Mouse (Mus musculus) spleen, postnatal 36 days (tissue): ENCODE data around the gene Abca13.
"Not testable (repeated sequence)": the region's sequence is repeated elsewhere in the genome, so short reads cannot be mapped to it uniquely, and the experiment has no call there.

Experiments
- DNase-seq, 2 experiments: peaks; one replicate each; pipeline ENCODE4 v3.0.0; 2022; ENCODE audit warnings: low spot score in 2 of 2, mixed read lengths in 1 of 2

Gene Abca13

DNA sequence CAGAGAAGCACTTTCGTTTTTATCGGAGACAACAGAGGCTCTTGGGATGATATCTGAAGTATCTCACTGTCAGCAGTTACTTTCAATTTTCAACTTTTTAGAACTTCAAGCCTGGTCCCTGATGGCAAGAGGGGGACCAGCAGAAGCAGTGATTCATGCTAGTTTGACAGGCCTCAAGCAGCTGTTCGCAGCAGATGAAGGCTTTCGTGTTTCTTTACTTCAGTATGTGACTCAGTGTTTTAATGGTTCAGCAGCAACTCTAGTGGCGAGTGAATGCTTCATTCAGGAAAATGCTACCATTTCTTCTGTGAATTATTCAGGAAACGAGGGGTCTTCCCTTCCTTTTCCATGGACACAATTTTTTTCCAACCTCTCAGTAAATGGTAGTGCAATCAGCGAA, 99.4 kb downstream of the Abca13 start:
- no peak for DNase-seq

DNA sequence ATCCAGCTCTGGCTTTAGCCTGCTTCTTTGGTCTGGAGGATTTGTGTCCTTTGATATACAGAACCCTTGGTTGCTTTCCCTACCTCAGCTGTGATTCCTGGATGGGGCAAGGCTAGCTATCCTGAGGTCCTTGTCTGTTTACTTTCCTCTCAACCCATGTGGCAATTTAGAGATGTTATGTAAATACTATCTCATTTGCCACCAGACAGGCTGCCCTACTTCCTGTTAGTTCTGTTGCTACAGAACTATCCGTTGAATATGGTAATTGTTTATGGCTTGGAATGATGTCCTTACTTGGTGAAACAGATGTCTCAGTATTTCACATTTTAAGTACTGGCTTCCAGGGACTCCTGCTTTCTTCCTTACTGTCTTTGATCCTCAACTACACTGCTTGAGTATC, 107.9 kb downstream of the Abca13 start:
- DNase-seq: no peak

DNA sequence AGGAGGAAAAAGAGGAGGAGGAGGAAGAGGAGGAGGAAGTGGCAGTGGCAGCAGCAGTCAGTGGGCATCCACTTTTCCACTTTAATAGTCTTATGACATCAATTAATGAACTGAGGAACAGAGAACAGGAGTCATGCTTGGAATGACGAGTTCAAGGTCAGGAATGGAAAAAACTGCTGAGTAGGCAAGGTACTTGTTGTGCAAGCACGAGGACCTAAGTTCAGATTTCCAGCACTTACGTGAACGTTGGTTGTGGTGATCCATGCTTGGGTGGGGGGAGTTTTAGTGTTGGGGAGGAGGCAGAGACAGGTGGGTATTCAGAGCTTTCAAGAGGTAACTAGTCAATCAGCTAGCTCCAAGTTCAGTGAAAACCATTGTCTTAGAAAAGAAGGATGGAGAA, 113.7 kb downstream of the Abca13 start:
- DNase-seq: no peak

DNA sequence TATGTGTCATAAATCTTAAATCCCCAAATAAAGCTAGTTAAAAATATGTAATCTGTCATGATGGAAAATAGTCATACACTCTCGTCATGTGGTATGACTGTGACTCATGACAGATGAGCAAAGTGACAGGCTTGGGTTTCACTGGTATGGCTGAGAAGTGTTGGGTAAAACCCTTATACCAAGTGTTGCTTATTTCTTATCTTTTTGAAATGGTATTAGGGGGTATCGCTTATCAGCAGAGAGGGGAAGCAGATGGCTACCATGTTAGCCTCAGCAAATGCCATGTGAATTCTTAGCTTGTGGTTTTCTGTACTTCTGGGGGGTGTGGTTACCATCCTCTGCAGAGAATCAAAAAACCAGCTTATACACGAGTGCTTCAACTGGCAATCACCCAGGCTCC, 124.8 kb downstream of the Abca13 start:
- no peak for DNase-seq

DNA sequence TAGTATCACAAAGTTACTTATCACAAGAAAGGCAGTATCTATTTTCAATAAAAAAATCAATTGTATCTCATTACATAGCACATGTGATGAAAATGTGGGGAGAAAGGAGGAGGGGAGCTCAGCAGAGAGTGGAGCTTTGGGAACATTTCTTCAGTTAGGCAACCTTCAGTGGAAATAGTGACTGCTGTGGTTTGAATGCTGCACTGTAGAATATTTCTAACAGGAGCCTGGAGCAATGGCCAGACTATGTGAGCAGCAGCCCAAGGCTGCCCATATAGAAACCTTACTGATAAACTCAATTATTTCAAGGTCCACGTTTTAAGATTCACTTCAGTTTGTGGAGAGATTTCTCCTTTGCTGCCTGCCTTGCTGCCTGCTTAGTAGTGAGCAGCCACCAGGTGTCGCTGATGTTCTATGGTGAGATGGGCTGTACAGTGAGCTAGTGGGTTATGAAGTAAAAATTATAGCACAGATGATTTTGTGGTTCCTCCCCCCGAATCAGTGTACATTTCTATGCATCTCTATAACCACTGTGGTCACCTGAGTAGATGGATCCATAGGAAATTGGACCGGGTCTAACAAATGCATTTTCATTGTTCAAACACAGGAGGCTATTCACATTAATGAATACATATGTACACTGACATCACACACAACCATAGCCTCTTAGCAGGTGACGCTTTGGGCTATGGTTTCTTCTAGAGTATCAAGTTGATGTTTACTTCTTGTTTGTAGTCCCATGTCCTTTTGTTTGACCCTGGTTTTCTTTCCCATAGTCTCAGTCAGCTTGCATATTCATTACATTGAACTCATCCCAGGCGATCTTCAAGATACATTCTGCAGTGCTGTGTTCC, 125.6 kb downstream of the Abca13 start:
- DNase-seq: peak; percentile 11 to 18

DNA sequence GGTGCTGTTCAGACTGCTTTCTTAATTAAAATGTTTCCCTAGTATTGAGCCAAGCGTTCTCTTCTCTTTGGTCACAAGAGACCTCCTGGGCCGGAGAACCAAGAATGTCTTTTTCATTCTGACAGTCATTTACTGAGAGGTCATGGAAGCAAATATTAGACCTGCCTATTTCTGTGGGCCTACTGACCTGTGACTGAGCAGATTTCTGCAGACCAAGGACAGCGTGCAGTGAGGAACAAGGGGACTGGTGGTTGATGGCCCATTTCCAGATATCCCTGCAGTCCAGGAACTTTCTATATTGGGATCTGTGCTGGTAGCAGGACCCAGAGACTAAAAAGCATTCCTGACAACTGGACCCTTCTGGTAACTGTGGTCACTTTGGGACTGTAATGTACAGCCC, 146.4 kb downstream of the Abca13 start:
- no peak for DNase-seq

DNA sequence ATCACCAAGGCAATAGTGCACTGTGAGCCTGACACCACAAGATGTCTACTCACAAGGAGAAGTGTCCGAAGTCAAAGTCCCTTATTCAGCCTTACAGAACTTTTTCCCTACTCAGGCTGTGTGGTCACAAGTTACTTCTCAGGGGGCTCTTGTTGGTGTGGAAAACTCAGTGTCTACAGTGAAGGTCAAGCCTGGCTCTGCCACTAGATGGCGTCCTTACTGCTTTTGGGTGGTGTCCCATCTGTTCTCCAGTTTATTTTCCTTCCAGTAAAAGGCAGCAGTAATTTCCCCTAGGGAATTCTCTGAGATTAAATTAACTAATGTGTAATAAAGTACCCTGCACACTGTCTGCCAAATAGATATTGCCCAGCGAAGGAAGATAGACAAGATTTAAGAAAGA, 156.0 kb downstream of the Abca13 start:
- no peak for DNase-seq

DNA sequence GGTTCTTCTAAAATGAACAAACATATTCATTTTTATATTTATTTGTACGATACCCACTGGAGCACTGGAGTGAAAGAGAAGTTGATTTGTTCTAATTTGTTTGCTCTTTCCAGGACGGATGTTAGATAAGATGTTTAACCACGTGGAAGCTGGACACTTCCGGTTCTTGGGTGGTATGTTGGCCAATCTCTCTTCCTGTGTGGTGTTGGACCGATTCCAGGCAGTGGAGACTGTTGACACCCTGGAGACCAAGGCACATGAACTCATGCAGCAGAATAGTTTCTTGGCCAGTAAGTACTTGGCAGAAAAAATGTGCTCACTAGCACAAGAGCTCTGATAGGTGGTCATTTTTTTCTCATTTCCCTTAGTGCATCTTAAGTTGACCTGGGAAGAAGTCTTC, 181.4 kb downstream of the Abca13 start:
- DNase-seq: no peak

DNA sequence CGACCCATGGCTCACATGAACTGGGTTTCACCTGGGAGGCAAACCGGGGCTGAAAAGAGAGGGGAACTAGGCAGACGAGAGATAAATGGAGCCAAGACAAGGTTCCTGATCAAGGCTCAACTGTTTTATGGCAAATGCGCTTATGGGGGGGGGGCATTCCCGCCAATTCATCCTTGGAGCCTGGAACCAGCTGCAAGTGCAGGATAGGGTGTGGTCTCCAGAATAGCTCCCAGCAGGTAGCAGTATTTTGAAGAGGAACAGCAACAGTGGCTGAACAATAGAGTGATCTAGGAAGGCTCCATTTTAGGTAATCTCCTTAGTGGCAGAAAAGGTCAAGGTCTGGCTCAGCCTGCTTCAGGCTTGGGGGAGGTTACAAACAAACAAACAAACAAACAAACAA, 182.7 kb downstream of the Abca13 start:
- not testable (repeated sequence) for DNase-seq

DNA sequence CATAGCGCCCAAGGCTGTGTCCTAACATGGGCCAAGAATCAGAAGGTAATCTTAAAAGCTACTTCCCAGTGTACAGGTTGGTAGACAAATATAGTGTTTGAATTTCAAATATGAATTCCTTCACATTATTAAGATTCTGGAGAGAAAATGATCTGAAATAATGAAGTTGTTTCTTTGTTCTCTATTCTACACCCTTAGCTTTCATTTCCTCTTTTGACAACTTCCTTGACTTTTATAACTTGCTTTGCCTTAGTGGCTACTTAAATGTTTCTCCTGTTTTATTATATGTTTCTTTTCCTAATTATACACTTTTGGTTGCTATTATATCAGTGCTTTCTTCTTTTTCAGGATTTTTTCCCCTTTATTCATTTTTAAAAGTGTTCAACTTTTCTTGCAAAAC, 196.8 kb downstream of the Abca13 start:
- no peak for DNase-seq

DNA sequence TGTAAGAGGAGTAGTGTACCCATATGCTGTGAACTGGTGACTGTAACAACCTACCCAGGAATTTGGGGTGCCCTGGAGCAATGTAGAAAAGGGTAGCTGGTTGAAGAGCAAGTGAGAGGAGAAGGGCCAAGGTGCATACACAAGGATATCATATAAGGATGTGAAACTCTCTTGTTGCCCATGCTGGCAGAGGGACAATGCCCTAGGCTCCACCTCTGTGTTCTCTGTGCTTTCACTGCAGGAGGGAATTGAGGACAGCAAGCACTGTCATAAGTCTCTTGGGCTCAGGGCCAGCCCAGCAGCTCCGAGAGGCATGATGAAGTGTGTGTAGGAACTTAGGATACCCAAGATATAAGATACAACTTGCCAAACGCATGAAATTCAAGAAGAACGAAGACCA, 225.2 kb downstream of the Abca13 start:
- DNase-seq: no peak

DNA sequence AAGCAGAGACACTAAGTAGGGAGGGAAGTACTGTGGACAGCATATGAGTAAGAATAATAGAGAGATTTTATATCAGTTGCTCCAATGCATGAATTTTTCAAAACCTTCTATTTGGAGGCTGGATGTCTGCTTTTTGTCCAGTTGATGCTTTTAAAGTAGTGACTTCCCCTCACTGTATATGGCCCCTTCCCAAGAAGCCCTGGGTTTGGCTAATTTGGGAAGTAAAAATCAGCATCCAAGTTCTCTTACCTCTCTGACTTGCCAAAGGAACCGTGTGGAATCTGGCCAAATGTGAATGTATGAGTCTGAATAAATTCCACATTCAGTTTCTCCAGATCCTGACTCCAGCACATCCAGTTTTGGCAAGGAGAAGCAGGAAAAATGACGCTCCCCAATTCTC, 228.5 kb downstream of the Abca13 start:
- DNase-seq: no peak

DNA sequence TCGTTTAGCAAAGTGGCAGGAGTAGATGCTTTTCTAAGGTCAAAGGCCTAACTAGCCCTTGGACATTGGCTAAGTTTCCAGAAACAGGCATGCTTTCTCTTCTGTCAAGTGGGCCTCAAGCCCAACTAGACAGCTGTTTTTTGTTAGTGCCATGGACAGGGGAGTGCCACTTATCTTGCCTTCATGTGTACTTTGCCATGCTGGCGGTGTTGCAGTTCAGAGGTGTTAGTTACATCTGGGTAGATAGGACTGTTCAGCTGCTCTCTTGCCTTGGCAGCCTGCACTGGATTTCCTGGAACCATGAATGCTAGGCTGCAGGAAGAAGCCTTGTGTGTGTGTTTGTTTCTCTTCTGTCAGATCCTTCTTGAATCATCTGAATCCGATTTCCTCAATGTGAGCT, 235.7 kb downstream of the Abca13 start:
- DNase-seq: no peak

DNA sequence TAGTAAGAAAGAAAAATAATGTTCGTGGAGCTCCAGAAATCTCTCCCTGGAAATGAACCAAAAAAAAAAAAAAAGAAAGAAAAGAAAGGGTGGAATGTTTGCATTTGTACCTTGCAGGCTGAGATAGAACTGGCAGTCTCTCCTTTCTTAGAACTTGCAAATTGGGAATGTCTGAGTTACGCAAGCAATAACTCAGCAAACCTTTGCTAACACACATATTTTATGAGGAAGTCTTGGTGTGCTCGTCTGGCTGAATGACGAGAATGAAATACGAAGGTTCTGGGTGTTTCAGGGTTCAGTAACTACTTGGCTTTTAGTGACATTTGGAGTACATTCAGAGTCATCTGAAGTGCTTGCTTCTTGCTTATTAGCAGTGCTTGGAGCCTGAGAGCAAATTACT, 241.1 kb downstream of the Abca13 start:
- no peak for DNase-seq

DNA sequence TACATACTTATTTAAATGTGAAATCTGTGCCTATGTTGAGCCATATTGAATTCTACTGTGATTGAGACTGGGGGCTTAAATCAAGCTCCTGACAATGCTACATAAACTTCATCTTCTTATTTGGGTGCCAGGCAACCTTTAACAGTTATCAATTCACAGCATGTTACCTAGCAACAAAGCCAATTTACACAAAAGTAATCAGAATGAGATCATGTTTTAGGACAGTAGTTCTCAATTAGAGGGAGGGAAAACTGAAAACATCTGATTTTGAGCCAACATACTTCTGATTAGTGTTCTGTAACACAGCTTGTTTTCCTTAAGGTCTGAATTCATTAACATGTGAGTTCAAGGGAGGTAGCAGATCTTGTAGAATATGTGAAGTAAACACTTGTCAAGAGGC, 244.9 kb downstream of the Abca13 start:
- DNase-seq: no peak

DNA sequence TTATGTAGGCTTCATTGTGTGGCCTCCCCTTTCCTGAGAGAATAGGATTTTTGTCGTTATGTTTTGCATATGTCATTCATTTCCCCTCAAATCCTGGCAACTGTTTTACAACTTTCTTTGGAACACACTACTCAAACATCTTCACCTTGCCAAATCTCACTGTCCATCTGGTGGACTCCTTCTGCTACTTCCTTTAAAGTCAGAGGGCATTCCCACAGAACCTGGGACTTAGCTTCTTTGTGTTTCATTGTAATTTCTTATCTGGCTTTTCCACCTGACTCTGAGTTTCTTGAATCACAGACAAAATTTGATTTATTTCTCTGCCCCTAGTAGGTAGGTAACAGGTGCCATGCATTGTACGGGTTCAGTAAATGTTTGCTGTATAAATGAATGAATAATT, 248.0 kb downstream of the Abca13 start:
- no peak for DNase-seq

DNA sequence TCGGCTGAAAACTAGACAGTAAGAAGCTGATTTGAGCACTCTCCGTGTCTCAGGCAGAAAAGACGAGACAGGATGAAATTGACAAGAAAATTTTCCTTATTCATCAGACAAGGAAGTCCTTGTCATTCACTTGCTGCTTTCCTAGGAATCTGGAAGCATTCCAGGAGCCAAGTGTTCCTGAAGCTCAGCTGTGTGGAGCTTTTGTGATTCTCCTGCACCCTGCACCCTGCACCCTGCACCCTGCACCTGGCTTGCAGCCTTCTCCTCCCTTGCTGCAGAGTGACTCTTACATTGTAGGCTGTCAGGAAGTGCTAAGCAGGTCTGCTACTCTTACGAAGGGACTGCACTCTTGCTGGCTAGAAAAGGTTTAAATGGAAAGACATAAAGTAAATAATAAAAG, 249.4 kb downstream of the Abca13 start:
- DNase-seq: no peak

DNA sequence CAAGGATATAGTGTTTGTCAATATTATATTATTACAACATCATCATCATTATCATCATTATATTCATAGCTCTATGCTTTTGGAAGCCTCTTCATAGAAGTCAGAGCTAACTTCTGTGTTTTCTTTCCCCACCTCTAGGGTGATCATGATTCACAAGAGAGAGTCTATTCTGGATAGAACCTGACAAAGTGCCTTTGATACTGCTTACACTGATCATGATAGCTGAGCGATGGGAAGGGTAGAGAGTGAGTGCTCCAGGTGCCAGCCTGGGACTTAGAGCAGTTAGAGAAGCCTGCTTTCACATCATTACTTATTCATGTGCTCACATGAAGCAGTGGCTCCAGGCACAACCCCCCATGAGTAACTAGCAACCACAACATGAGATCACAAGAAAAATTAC, 280.7 kb downstream of the Abca13 start:
- DNase-seq: no peak

DNA sequence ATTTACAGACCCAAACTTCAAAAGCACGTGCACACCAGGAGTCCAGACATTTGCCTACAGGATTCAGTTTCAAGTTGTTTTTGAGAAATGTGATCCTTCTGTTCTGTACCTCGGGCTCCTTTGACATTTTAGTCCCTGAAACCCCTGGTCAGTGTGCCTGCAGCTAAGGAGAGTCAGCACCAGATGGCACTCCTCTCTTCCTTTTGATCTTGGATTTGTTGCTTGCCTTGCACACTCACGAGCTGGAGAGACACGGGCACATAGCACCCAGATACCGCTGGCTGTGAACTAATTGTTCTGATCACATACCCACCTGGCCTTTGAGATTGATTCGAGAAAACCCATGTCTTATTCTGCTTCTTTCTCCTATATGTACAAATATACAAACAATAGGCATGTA, 289.8 kb downstream of the Abca13 start:
- DNase-seq: no peak

DNA sequence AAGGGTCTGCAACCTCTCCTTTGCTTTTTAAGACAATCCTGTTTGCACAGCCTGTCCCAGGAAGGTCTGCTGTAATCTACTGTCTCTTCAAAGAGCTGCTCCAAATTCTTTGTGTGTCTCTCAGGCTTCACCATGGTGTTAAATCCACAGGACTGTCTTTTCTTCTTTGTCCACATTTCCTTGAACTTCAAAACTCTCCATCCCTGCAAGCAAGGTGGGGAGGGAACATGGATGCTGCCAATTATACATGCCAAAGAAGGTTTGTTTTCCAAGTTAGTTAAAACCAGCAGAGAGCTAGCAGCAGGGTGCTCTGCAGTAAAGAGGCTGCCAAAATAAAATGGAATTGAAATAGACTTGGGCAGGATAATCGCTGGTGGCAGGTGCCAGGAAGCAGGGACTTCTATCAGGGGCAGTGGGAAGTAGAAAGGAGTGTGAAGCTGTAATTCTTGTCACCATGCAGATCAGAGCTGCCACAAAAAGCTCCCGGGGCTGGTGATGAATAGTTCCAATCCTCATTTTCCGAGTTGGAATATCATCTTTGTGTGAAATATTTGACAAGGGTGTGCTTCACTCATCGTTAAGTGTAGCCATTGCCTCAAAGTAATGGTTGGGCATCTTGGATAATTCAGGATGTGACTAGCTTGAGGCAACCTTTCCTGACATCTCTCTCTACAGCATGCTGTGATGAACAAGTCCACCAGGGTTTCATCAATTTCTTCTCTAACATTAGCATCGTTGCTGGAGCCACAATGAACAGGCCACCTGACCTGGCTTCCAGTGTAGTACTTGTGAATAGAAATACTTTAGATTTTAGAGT, 308.8 kb downstream of the Abca13 start:
- DNase-seq: no peak

DNA sequence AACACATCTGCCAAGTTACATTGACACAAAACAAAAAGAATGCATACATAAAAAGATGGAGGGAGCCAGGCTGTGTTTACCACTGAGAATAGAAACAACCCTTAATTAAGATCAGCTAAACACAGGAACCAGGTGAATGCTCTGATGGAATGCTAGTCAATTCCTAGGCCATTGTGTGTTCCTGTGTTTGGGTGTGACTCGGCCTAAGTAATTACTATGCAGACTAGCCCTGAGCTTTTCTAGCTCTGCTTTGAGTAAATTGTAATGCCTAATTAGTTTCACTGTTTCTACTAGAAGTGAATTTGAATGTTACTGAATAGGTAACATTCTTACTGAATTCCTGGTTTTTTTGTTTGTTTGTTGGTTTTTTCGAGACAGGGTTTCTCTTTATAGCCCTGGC, 323.2 kb downstream of the Abca13 start:
- DNase-seq: not testable (repeated sequence)

DNA sequence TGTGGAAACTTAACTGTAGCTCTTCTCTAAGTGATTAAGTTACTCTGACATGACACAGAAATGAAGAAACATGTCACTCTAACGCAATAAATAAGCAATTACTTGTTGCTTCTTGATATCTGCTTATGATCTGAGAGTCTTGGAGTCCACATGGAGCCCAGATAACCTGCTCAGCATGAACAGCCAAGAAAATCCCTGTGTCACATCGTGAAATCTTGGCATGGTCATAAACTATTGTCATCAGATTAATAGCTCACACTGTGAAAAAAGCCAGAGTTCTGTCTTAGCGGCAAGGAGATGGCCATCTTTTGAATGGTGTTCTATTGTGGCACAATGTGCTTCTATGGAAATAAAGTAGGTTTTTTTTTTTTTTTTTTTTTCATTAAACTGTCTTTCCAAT, 336.8 kb downstream of the Abca13 start:
- no peak for DNase-seq

DNA sequence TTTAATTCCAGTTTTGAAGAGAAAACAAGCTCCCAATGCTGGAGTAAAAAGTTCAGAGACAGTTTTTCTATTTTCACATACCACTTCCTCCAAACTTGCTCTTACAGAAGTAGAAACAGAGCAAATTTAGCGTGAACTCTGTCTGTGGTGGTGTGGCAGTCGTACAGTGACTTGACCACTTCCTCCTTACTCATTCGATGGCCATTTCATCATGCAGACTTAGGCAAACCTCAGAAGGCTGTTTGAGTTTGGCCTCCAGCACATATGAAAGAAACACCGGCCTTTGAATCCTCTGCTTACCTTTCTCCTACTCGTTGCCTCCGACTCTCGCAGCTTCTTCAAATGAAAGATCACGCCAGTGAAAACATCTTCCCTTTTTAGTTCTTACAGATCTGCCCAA, 340.0 kb downstream of the Abca13 start:
- DNase-seq: peak; percentile 8 to 25
